Mouse (Mus musculus) intestine, embryonic 15.5 days (tissue): Measurements from ENCODE around the gene Gcgr. TPM values are rescaled to one million over a fixed set of nuclear protein-coding genes. Genes with fewer than 3 reads are reported as not detected.
"Not testable (repeated sequence)": the region's sequence is repeated elsewhere in the genome, so short reads cannot be mapped to it uniquely, and the experiment has no call there.

Source experiments
- ATAC-seq: fragments of 200-750 bp; cut with Nextera tagmentation; 2 replicates; pipeline ENCODE4 v1.8.0; 2017; ENCODE audit warnings: moderate TSS enrichment, moderate library complexity
- H3K27ac ChIP-seq: fragments of 300-500 bp; sonication (generic); 2 replicates; pipeline ENCODE4 v1.5.1; 2015; ENCODE audit warnings: mild to moderate bottlenecking, inconsistent platforms
- H3K27me3 ChIP-seq: fragments of 300-500 bp; sonication (generic); replicated peaks from 2 replicates; pipeline ENCODE4 v1.6.1; 2015; ENCODE audit warnings: inconsistent platforms
- H3K36me3 ChIP-seq: fragments of 300-500 bp; sonication (generic); 2 replicates; pipeline ENCODE4 v1.6.1; 2015; ENCODE audit warnings: inconsistent platforms
- H3K4me1 ChIP-seq: fragments of 300-500 bp; sonication (generic); replicated peaks from 2 replicates; pipeline ENCODE4 v1.6.1; 2015; ENCODE audit warnings: inconsistent platforms
- H3K4me2 ChIP-seq: fragments of 300-500 bp; sonication (generic); replicated peaks from 2 replicates; pipeline ENCODE4 v1.6.1; 2015; ENCODE audit warnings: mild to moderate bottlenecking, inconsistent platforms
- H3K4me3 ChIP-seq: fragments of 300-500 bp; sonication (generic); replicated peaks from 2 replicates; pipeline ENCODE4 v1.5.1; 2015; ENCODE audit warnings: inconsistent platforms
- H3K9ac ChIP-seq: fragments of 300-500 bp; sonication (generic); 2 replicates; pipeline ENCODE4 v1.6.1; 2015; ENCODE audit warnings: inconsistent platforms
- H3K9me3 ChIP-seq: fragments of 300-500 bp; sonication (generic); 2 replicates; pipeline ENCODE4 v1.6.1; 2016; ENCODE audit warnings: inconsistent platforms
- WGBS: fragments of 180-500 bp; shearing (Covaris S2); methylation state at CpG from one replicate; pipeline ENCODE4 v1.1.7; 2015; 5-methylcytosine and 5-hydroxymethylcytosine counted together
- polyA plus RNA-seq: library from polyadenylated mRNA; unstranded; fragments of >200 nt; fragmentation: Nextera tagmentation; extraction: Ambion mirVana; gene quantifications from 2 replicates; pipeline ENCODE4 v1.2.1, GENCODE M21; 2015

Gcgr gene
- polyA plus RNA-seq, 1 experiment from 2014 or later: 0.58 TPM

DNA sequence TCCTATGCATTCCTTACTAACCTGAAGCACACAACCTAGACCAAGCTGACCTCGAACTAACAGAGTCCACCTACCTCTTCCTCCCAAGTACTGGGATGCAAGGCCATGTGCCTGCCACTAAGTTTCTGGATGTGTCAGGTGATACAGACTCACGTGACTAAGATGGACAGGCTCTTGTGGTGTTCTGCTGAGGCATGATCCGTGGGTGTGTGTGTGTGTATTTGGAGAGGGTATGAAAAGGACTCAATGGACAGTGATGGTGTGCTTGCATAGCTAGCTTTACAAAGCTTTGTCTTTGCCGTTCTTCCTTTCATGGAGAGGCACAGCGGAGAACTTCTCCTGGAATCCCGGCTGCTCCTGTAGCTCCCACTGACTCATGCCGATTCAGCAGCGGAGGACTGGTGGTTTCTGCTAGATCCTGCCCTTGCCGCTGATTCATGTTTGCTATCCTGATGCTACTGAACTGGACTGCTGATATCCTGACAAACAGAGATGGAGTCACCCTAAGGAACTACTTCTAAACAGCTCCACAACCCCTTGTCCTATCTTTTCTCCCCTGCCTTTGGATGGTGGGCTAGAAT is 22.1 kb upstream of the Gcgr start:
- Histone ChIP-seq H3K36me3 (no peaks in the 10 kb centered on the region), H3K27ac (0 out of 2 replicates have a peak overlapping the region, but pooled peaks have one; percentile 36), H3K4me2 (no peak overlapping the region), H3K9ac (no peak overlapping the region), H3K4me1 (peaks cover 18% of the 10 kb centered on the region), H3K4me3 (no peak overlapping the region), H3K9me3 (no peaks in the 10 kb centered on the region), H3K27me3 (no peaks in the 10 kb centered on the region)
- ATAC-seq: peak; percentile 35
- WGBS: 76% methylated on average over 9 of the region's 9 CpGs

GRCm38 (mm10) chr11:120509940-120510339 is 20.6 kb upstream of the Gcgr start:
- H3K9ac ChIP-seq: no peak overlapping the region
- 0 out of 2 replicates have a peak, but pooled peaks have one; percentile 27 for ATAC-seq
- H3K36me3 ChIP-seq: no peaks in the 10 kb centered on the region
- 43% methylated on average over 4 of the region's 4 CpGs for WGBS
- H3K4me1 ChIP-seq: peaks cover 18% of the 10 kb centered on the region
- H3K4me2 ChIP-seq: peak overlapping the region; percentile 56; the same call in 1 of the 2 replicates
- H3K27ac ChIP-seq: peak overlapping the region; percentile 59
- no peaks in the 10 kb centered on the region for H3K27me3 ChIP-seq
- H3K9me3 ChIP-seq: no peaks in the 10 kb centered on the region
- H3K4me3 ChIP-seq: no peak overlapping the region

GRCm38 (mm10) chr11:120510375-120511030 is 20.0 kb upstream of the Gcgr start:
- no peak for ATAC-seq
- Histone ChIP-seq H3K4me3 (peak overlapping the region; percentile 14; the same call in 1 of the 2 replicates), H3K27me3 (no peaks in the 10 kb centered on the region), H3K9me3 (no peaks in the 10 kb centered on the region), H3K4me1 (peaks cover 19% of the 10 kb centered on the region), H3K27ac (peak overlapping the region; percentile 59), H3K9ac (peak overlapping the region; percentile 4; the same call in 1 of the 2 replicates), H3K36me3 (no peaks in the 10 kb centered on the region), H3K4me2 (peak overlapping the region; percentile 56)
- 8% methylated on average over 16 of the region's 16 CpGs for WGBS

- no peak overlapping the region for H3K9ac ChIP-seq
- no peaks in the 10 kb centered on the region for H3K27me3 ChIP-seq
- no peak overlapping the region for H3K4me2 ChIP-seq
- H3K9me3 ChIP-seq: no peaks in the 10 kb centered on the region
- H3K27ac ChIP-seq: no peak overlapping the region
- WGBS: 39% methylated on average over 6 of the region's 6 CpGs
- H3K4me3 ChIP-seq: no peak overlapping the region
- peaks cover 15% of the 10 kb centered on the region for H3K4me1 ChIP-seq
- no peak for ATAC-seq
- no peaks in the 10 kb centered on the region for H3K36me3 ChIP-seq
Observed at GRCm38 (mm10) chr11:120512790-120513453, 17.6 kb upstream of the Gcgr start.

GRCm38 (mm10) chr11:120514262-120514661 is 16.2 kb upstream of the Gcgr start:
- not testable (repeated sequence) for H3K4me2 ChIP-seq

DNA sequence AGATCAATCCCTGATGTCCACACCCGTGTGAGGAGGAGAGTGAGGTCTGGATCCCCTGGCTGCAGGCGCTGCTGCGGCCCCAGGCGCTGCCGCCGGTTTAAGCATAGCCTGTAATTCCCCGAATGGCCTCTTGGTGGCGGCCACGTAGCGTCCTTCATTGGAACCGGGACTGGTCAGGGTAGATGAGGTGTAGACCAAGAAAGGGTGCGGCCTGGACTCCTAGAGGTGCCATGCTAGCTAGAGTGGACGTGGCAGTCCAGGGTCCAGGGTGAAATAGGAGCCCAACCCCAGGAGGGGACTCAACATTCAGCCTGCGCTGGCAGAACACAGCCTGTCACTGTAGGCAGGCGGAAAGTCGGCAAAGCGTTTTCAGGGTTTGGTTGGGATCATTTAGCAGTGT is 14.9 kb upstream of the Gcgr start:
- Histone ChIP-seq H3K27ac (no peak overlapping the region), H3K4me3 (no peak overlapping the region), H3K9ac (no peak overlapping the region), H3K4me2 (0 out of 2 replicates have a peak overlapping the region, but pooled peaks have one; percentile 25), H3K4me1 (peaks cover 18% of the 10 kb centered on the region), H3K27me3 (no peaks in the 10 kb centered on the region), H3K9me3 (no peaks in the 10 kb centered on the region), H3K36me3 (no peaks in the 10 kb centered on the region)
- WGBS: 15% methylated on average over 17 of the region's 17 CpGs
- ATAC-seq: peak; percentile 73

More at GRCm38 (mm10) chr11:120514262-120514661, 16.2 kb upstream of the Gcgr start:
- H3K27ac ChIP-seq, H3K4me3 ChIP-seq, H3K36me3 ChIP-seq, ATAC-seq, H3K9me3 ChIP-seq, H3K9ac ChIP-seq, H3K27me3 ChIP-seq: not testable (repeated sequence)
- 95% methylated on average over 2 of the region's 2 CpGs for WGBS
- H3K4me1 ChIP-seq: peaks cover 18% of the 10 kb centered on the region

- H3K4me1 ChIP-seq: peaks cover 15% of the 10 kb centered on the region
- no peak overlapping the region for H3K27ac ChIP-seq
- no peak overlapping the region for H3K9ac ChIP-seq
- H3K4me3 ChIP-seq: no peak overlapping the region
- ATAC-seq: no peak
- H3K27me3 ChIP-seq: no peaks in the 10 kb centered on the region
- 75% methylated on average over 4 of the region's 4 CpGs for WGBS
- no peaks in the 10 kb centered on the region for H3K9me3 ChIP-seq
- no peak overlapping the region for H3K4me2 ChIP-seq
- no peaks in the 10 kb centered on the region for H3K36me3 ChIP-seq
Observed at GRCm38 (mm10) chr11:120517147-120517546, 13.4 kb upstream of the Gcgr start.

- ATAC-seq: peak; percentile 83
- no peak overlapping the region for H3K9ac ChIP-seq
- H3K9me3 ChIP-seq: no peaks in the 10 kb centered on the region
- H3K27ac ChIP-seq: peak overlapping the region; percentile 66
- H3K4me3 ChIP-seq: no peak overlapping the region
- WGBS: 44% methylated on average over 6 of the region's 6 CpGs
- no peaks in the 10 kb centered on the region for H3K27me3 ChIP-seq
- peaks cover 15% of the 10 kb centered on the region for H3K4me1 ChIP-seq
- H3K4me2 ChIP-seq: 0 out of 2 replicates have a peak overlapping the region, but pooled peaks have one; percentile 10
- H3K36me3 ChIP-seq: no peaks in the 10 kb centered on the region
Observed at GRCm38 (mm10) chr11:120518027-120518426, 12.5 kb upstream of the Gcgr start.

DNA sequence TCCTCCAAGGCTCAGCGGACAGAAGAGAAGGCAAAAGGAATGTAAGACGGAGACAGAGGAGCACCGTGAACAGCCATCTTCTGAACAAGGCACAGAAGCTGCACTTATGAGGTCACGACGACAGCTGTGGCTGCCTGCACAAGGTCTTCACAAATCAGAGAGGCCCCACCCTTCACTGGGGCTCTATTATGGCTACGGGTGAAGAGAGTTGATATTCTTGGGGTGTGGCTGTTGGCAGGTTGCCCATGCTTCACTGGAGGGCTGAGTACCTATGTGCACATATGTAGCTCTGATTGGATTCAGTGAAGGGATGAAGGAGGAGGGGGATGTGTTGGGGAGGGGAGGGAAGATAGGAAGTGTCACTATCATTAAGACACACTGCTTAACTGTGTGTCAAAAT is 11.9 kb upstream of the Gcgr start:
- no peak overlapping the region for H3K9ac ChIP-seq
- H3K9me3 ChIP-seq: no peaks in the 10 kb centered on the region
- H3K4me1 ChIP-seq: peaks cover 15% of the 10 kb centered on the region
- peak; percentile 83 for ATAC-seq
- no peaks in the 10 kb centered on the region for H3K27me3 ChIP-seq
- H3K27ac ChIP-seq: peak overlapping the region; percentile 66
- peak overlapping the region; percentile 10; the same call in 1 of the 2 replicates for H3K4me2 ChIP-seq
- no peak overlapping the region for H3K4me3 ChIP-seq
- WGBS: 48% methylated on average over 6 of the region's 6 CpGs
- H3K36me3 ChIP-seq: no peaks in the 10 kb centered on the region

DNA sequence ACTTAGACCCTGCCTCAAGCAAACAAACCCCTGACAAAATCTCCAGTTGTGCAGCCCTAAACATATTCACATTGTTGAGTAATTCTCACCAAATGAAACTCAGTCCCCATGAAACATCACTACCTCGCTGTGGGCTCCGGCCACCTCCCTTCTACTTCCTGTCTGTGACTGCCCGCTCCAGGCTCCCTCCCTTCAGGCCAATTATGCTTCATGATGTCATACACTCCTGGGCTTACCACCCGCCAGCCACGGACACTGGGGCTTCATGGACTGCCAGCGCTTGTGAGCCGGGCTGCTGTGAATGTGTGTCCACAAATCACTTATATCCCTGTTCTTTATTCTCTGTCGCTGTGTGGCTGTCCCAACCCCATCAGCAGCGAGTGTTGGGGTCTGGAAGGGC is 10.8 kb upstream of the Gcgr start:
- no peaks in the 10 kb centered on the region for H3K36me3 ChIP-seq
- H3K9ac ChIP-seq: 0 out of 2 replicates have a peak overlapping the region, but pooled peaks have one; percentile 21
- H3K4me3 ChIP-seq: no peak overlapping the region
- ATAC-seq: 0 out of 2 replicates have a peak, but pooled peaks have one; percentile 37
- no peaks in the 10 kb centered on the region for H3K9me3 ChIP-seq
- peaks cover 15% of the 10 kb centered on the region for H3K4me1 ChIP-seq
- no peaks in the 10 kb centered on the region for H3K27me3 ChIP-seq
- 0 out of 2 replicates have a peak overlapping the region, but pooled peaks have one; percentile 1 for H3K27ac ChIP-seq
- H3K4me2 ChIP-seq: peak overlapping the region; percentile 20; the same call in 1 of the 2 replicates
- WGBS: 40% methylated on average over 9 of the region's 9 CpGs

GRCm38 (mm10) chr11:120520498-120520897 is 10.0 kb upstream of the Gcgr start:
- no peak overlapping the region; the same call in 1 of the 2 replicates for H3K27ac ChIP-seq
- ATAC-seq: no peak
- peaks cover 13% of the 10 kb centered on the region for H3K4me1 ChIP-seq
- H3K36me3 ChIP-seq: no peaks in the 10 kb centered on the region
- H3K4me2 ChIP-seq: no peak overlapping the region
- H3K4me3 ChIP-seq: no peak overlapping the region
- H3K9ac ChIP-seq: no peak overlapping the region
- no peaks in the 10 kb centered on the region for H3K9me3 ChIP-seq
- H3K27me3 ChIP-seq: no peaks in the 10 kb centered on the region
- 73% methylated on average over 9 of the region's 9 CpGs for WGBS

- Histone ChIP-seq H3K27me3 (no peaks in the 10 kb centered on the region), H3K4me3 (no peak overlapping the region), H3K9ac (no peak overlapping the region), H3K4me2 (no peak overlapping the region), H3K4me1 (peaks cover 9% of the 10 kb centered on the region; the same call in 1 of the 2 replicates), H3K9me3 (no peaks in the 10 kb centered on the region), H3K27ac (peak overlapping the region; percentile 37; the same call in 1 of the 2 replicates), H3K36me3 (no peaks in the 10 kb centered on the region)
- 0 out of 2 replicates have a peak, but pooled peaks have one; percentile 15 for ATAC-seq
- WGBS: 51% methylated on average over 5 of the region's 5 CpGs
Observed at GRCm38 (mm10) chr11:120520967-120521540, 9.4 kb upstream of the Gcgr start.
